Mouse (Mus musculus): Measurements from ENCODE around the gene Pkd1l2.

DNA sequence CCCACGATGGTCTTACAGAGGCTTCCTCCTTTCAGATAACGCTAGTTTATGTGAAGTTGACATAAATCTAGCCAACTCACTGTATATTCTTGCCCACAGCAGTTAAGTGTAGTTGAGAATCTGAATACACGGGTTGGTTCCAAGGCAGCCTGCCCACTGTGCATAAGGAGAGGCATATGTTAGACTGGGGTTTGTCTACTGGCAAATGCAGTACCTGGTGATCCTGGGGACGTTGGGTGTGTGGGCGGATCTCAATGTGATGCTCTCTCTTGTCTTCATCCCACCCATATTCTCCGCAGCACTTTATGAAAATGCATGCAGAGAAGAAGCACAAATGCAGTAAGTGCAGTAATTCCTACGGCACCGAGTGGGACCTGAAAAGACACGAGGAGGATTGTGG is 127.8 kb downstream of the Pkd1l2 start:
- TF ChIP-seq EP300 (IDR thresholded peaks at IDR 0.05; ENCODE audit: low read depth) (no peak), CTCF (IDR thresholded peaks at IDR 0.05; ENCODE audit: low read depth) (no peak)
